Mouse (Mus musculus) MEL (cell line): ENCODE data around the gene Gm5901. TPM values are rescaled to one million over a fixed set of nuclear protein-coding genes. Genes with fewer than 3 reads are reported as not detected.

Source experiments
- DNase-seq: peaks from one replicate; pipeline ENCODE4 v3.0.0; 2011; ENCODE audit warnings: low read depth, low spot score
- H3K27ac ChIP-seq: 2 replicates; pipeline ENCODE4 v1.5.1; 2012; ENCODE audit warnings: low read depth, mild to moderate bottlenecking, control low read depth, low read length, moderate library complexity; ENCODE audit not compliant: control insufficient read depth
- H3K27me3 ChIP-seq, 2 experiments: fragments of 150-350 bp in 1 of 2; sonication (generic) in 1 of 2; 2 replicates each; pipeline ENCODE4 v1.6.1; 2012; ENCODE audit warnings: low read length in 2 of 2, mild to moderate bottlenecking in 2 of 2, improper control_type of control experiment in 1 of 2, moderate library complexity in 1 of 2; ENCODE audit not compliant: insufficient read depth in 2 of 2, control insufficient read depth in 1 of 2
- H3K36me3 ChIP-seq, 2 experiments: 2 replicates each; pipeline ENCODE4 v1.6.1; 2012 to 2014; ENCODE audit warnings: low read length in 2 of 2, improper control_type of control experiment in 1 of 2, inconsistent platforms in 1 of 2, mild to moderate bottlenecking in 1 of 2; ENCODE audit not compliant: insufficient read depth in 2 of 2, control insufficient read depth in 1 of 2
- H3K4me1 ChIP-seq, 2 experiments: fragments of 150-350 bp in 1 of 2; sonication (generic) in 1 of 2; 2 replicates each; pipeline ENCODE4 v1.6.1; 2012; ENCODE audit warnings: low read length in 2 of 2, improper control_type of control experiment in 1 of 2, mild to moderate bottlenecking in 1 of 2; ENCODE audit not compliant: insufficient read depth in 2 of 2, control insufficient read depth in 1 of 2
- H3K4me3 ChIP-seq, 2 experiments: fragments of 150-350 bp in 1 of 2; sonication (generic) in 1 of 2; 2 replicates each; pipeline ENCODE4 v1.5.1; 2012; ENCODE audit warnings: low read depth in 2 of 2, low read length in 2 of 2, mild to moderate bottlenecking in 2 of 2, moderate library complexity in 2 of 2, control low read depth in 1 of 2, improper control_type of control experiment in 1 of 2; ENCODE audit not compliant: control insufficient read depth in 1 of 2, insufficient read depth in 1 of 2
- H3K79me2 ChIP-seq: 2 replicates; pipeline ENCODE4 v1.6.1; 2012; ENCODE audit warnings: mild to moderate bottlenecking, low read length, moderate library complexity; ENCODE audit not compliant: control insufficient read depth, poor library complexity, insufficient read depth
- H3K9ac ChIP-seq: 2 replicates; pipeline ENCODE4 v1.6.1; 2012; ENCODE audit warnings: low read depth, mild to moderate bottlenecking, control low read depth, low read length, moderate library complexity; ENCODE audit not compliant: control insufficient read depth, poor library complexity, severe bottlenecking
- H3K9me3 ChIP-seq: fragments of 150-350 bp; sonication (generic); replicated peaks from 2 replicates; pipeline ENCODE4 v1.6.1; 2012; ENCODE audit warnings: mild to moderate bottlenecking, low read length, improper control_type of control experiment, moderate library complexity; ENCODE audit not compliant: insufficient read depth
- BHLHE40 ChIP-seq: IDR thresholded peaks from 2 replicates; pipeline ENCODE4 v1.6.1; 2012; ENCODE audit warnings: low read depth, mild to moderate bottlenecking, inconsistent platforms, low read length, improper control_type of control experiment, borderline replicate concordance
- CHD1 ChIP-seq: IDR thresholded peaks from 2 replicates; pipeline ENCODE4 v1.6.1; 2012; ENCODE audit warnings: low read depth, mild to moderate bottlenecking, inconsistent platforms, low read length, improper control_type of control experiment
- E2F4 ChIP-seq: IDR thresholded peaks from 2 replicates; pipeline ENCODE4 v1.6.1; 2011; ENCODE audit warnings: low read depth, low read length, improper control_type of control experiment, borderline replicate concordance
- HCFC1 ChIP-seq: IDR thresholded peaks from 2 replicates; pipeline ENCODE4 v1.6.1; 2012; ENCODE audit warnings: low read depth, mild to moderate bottlenecking, inconsistent platforms, low read length, improper control_type of control experiment, moderate library complexity
- MAX ChIP-seq: IDR thresholded peaks from 2 replicates; pipeline ENCODE4 v1.6.1; 2011; ENCODE audit warnings: low read length, improper control_type of control experiment
- MEF2A ChIP-seq: IDR thresholded peaks from 2 replicates; pipeline ENCODE4 v1.6.1; 2014; ENCODE audit warnings: low read depth, mild to moderate bottlenecking, inconsistent platforms, low read length, improper control_type of control experiment; ENCODE audit not compliant: poor library complexity, insufficient replicate concordance, severe bottlenecking; ENCODE audit errors: extremely low read depth
- MXI1 ChIP-seq: IDR thresholded peaks from 2 replicates; pipeline ENCODE4 v1.6.1; 2011; ENCODE audit warnings: mild to moderate bottlenecking, low read depth, low read length, improper control_type of control experiment
- POLR2A ChIP-seq, 2 experiments: IDR thresholded peaks; 2 replicates each; pipeline ENCODE4 v1.6.1; 2011 to 2012; ENCODE audit warnings: low read length in 2 of 2, mild to moderate bottlenecking in 2 of 2, control low read depth in 1 of 2, improper control_type of control experiment in 1 of 2, low read depth in 1 of 2, moderate library complexity in 1 of 2; ENCODE audit not compliant: control insufficient read depth in 1 of 2, insufficient read depth in 1 of 2, poor library complexity in 1 of 2
- POLR2AphosphoS2 ChIP-seq: IDR thresholded peaks from 2 replicates; pipeline ENCODE4 v1.6.1; 2011; ENCODE audit warnings: low read length, improper control_type of control experiment
- POLR2AphosphoS5 ChIP-seq: IDR thresholded peaks from 2 replicates; pipeline ENCODE4 v1.6.1; 2012; ENCODE audit warnings: low read depth, borderline replicate concordance, mild to moderate bottlenecking, inconsistent platforms, low read length, moderate library complexity, mixed read lengths
- RAD21 ChIP-seq: IDR thresholded peaks from 2 replicates; pipeline ENCODE4 v1.6.1; 2011; ENCODE audit warnings: mild to moderate bottlenecking, low read depth, low read length, improper control_type of control experiment
- RCOR1 ChIP-seq: IDR thresholded peaks from 2 replicates; pipeline ENCODE4 v1.6.1; 2012; ENCODE audit warnings: low read depth, mild to moderate bottlenecking, inconsistent platforms, low read length, improper control_type of control experiment
- SIN3A ChIP-seq: IDR thresholded peaks from 2 replicates; pipeline ENCODE4 v1.6.1; 2012; ENCODE audit warnings: low read length, improper control_type of control experiment, inconsistent platforms
- SMC3 ChIP-seq: IDR thresholded peaks from 2 replicates; pipeline ENCODE4 v1.6.1; 2011; ENCODE audit warnings: low read depth, low read length, improper control_type of control experiment
- TAL1 ChIP-seq: IDR thresholded peaks from 2 replicates; pipeline ENCODE4 v1.6.1; 2012; ENCODE audit warnings: mild to moderate bottlenecking, inconsistent platforms, low read length, moderate library complexity, mixed read lengths
- TBP ChIP-seq: IDR thresholded peaks from 2 replicates; pipeline ENCODE4 v1.8.0; 2011; ENCODE audit warnings: low read depth, low read length, improper control_type of control experiment
- ZKSCAN1 ChIP-seq: IDR thresholded peaks from 2 replicates; pipeline ENCODE4 v1.6.1; 2012; ENCODE audit warnings: low read depth, mild to moderate bottlenecking, inconsistent platforms, low read length, improper control_type of control experiment, moderate library complexity
- ZMIZ1 ChIP-seq: IDR thresholded peaks from 2 replicates; pipeline ENCODE4 v1.6.1; 2012; ENCODE audit warnings: low read depth, mild to moderate bottlenecking, inconsistent platforms, low read length, improper control_type of control experiment, moderate library complexity
- ZNF384 ChIP-seq: IDR thresholded peaks from 2 replicates; pipeline ENCODE4 v1.6.1; 2012; ENCODE audit warnings: low read depth, mild to moderate bottlenecking, inconsistent platforms, low read length, improper control_type of control experiment
- polyA plus RNA-seq, 2 experiments: library from polyadenylated mRNA; stranded (reverse) in 1 of 2; unstranded in 1 of 2; fragments of >175 nt in 1 of 2; fragments of >200 nt in 1 of 2; gene quantifications; 2 replicates each; pipeline versions ENCODE4 v1.2.1 to v1.2.4; 2012; ENCODE audit warnings: low replicate concordance in 2 of 2, low read depth in 1 of 2; ENCODE audit not compliant: insufficient read length in 2 of 2, insufficient read depth in 1 of 2, missing spikeins in 1 of 2
- total RNA-seq: library from RNA; depleted of rRNA; stranded (reverse); fragments of 300-350 nt; gene quantifications from 2 replicates; pipeline ENCODE4 v1.2.3, GENCODE M21; 2012; rRNA removed

Gm5901 gene
- 0.31 TPM in 1 of 2 replicates, not detected in the other for total RNA-seq
- 1 to 10 TPM in 1 of 2 experiments, not detected in 1; 1.7 TPM for polyA plus RNA-seq

- Histone ChIP-seq H3K4me1 (peaks cover 6 to 7% of the 10 kb centered on the region in 2 experiments), H3K27me3 (no peaks in the 10 kb centered on the region), H3K9ac (no peak within 1 kb of the TSS), H3K9me3 (no peaks in the 10 kb centered on the region), H3K79me2 (no peaks in the 10 kb centered on the region), H3K27ac (no peak within 1 kb of the TSS), H3K36me3 (peaks cover 0 to 13% of the 10 kb centered on the region in 2 experiments; a peak in 2 of 4 replicates), H3K4me3 (no peak within 1 kb of the TSS)
- DNase-seq: no peak
- no peak for TF ChIP-seq TAL1
- TF ChIP-seq MAX: no peak
Measured at GRCm38 (mm10) chr7:105374866-105375265, at the start of gene Gm5901. Gm5901 (plus strand) TSS chr7:105375038.

- H3K4me3 ChIP-seq: no peak overlapping the region
- H3K27me3 ChIP-seq: no peaks in the 10 kb centered on the region
- no peaks in the 10 kb centered on the region for H3K79me2 ChIP-seq
- no peaks in the 10 kb centered on the region for H3K4me1 ChIP-seq
- TF ChIP-seq SIN3A (no peak), ZKSCAN1 (no peak), ZNF384 (no peak), POLR2A (IDR thresholded peaks at IDR 0.05; ENCODE audit: control insufficient read depth in 1 of 2, insufficient read depth in 1 of 2, low read depth in 1 of 2, low read length in 2 of 2, poor library complexity in 1 of 2) (no peak), CHD1 (no peak), BHLHE40 (no peak), SMC3 (no peak), MXI1 (no peak), E2F4 (no peak), MEF2A (no peak), HCFC1 (no peak), RCOR1 (no peak), RAD21 (no peak), POLR2AphosphoS5 (no peak), POLR2AphosphoS2 (no peak), ZMIZ1 (no peak), TBP (no peak)
- H3K36me3 ChIP-seq: no peaks in the 10 kb centered on the region
- H3K9me3 ChIP-seq: no peaks in the 10 kb centered on the region
- no peak for DNase-seq
- H3K27ac ChIP-seq: no peak overlapping the region
- H3K9ac ChIP-seq: no peak overlapping the region
Measured at GRCm38 (mm10) chr7:105325302-105325701, 49.5 kb upstream of the Gm5901 start.
